Mouse (Mus musculus): ENCODE data around the gene Fam25c.

DNA sequence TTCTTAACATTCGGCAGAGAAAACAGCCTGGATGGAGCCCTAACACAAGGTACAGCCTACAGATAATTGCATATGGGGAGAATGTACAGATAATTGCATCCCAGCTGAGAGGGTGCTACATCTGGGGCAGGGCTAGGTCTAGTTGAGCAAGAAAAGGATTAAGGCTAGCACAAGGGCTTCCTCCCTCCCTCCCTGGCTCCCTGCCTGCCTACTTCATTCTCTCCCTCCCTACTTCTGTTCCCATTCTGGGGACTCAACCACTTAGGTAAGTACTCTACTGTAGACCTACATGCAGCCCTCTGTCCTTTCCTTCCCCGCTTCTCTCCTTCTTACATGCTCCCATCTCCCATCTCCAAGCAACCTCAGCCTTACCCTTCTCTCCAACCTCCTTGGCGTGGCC, 1.9 kb downstream of the Fam25c start:
- TF ChIP-seq CTCF (IDR thresholded peaks at IDR 0.05; ENCODE audit: low read depth, low read length) (no peak), POLR2A (IDR thresholded peaks at IDR 0.05; ENCODE audit: extremely low read depth, insufficient read depth, low read length) (no peak)

All from liver, adult 2 months (tissue).